Mouse (Mus musculus) liver, postnatal 0 days (tissue): Measurements from ENCODE around the gene Rsad1. TPM values are rescaled to one million over a fixed set of nuclear protein-coding genes. Genes with fewer than 3 reads are reported as not detected.

Experiments used
- ATAC-seq: fragments of 200-750 bp; cut with Nextera tagmentation; 2 replicates; pipeline ENCODE4 v1.8.0; 2017; ENCODE audit warnings: mild to moderate bottlenecking, moderate library complexity
- DNase-seq: peaks from one replicate; pipeline ENCODE4 v3.0.0-alpha.2; 2016
- H3K27ac ChIP-seq: fragments of 300-500 bp; sonication (generic); 2 replicates; pipeline ENCODE4 v1.5.1; 2014; ENCODE audit warnings: antibody characterized with exemption, moderate library complexity, mild to moderate bottlenecking, low read depth
- H3K27me3 ChIP-seq: fragments of 300-500 bp; sonication (generic); 2 replicates; pipeline ENCODE4 v1.6.1; 2014; ENCODE audit warnings: low read length, control low read depth, mixed read lengths; ENCODE audit not compliant: insufficient read depth
- H3K36me3 ChIP-seq: fragments of 300-500 bp; sonication (generic); replicated peaks from 2 replicates; pipeline ENCODE4 v1.6.1; 2014; ENCODE audit warnings: mild to moderate bottlenecking, control low read depth, low read length, moderate library complexity, mixed read lengths; ENCODE audit not compliant: insufficient read depth
- H3K4me1 ChIP-seq: fragments of 300-500 bp; sonication (generic); 2 replicates; pipeline ENCODE4 v1.6.1; 2014; ENCODE audit warnings: antibody characterized with exemption, mild to moderate bottlenecking, control low read depth; ENCODE audit not compliant: insufficient read depth
- H3K4me2 ChIP-seq: fragments of 300-500 bp; sonication (generic); 2 replicates; pipeline ENCODE4 v1.6.1; 2014; ENCODE audit warnings: low read depth, mild to moderate bottlenecking, low read length, moderate library complexity, mixed read lengths
- H3K4me3 ChIP-seq: fragments of 300-500 bp; sonication (generic); 2 replicates; pipeline ENCODE4 v1.5.1; 2014; ENCODE audit warnings: low read depth, low read length
- H3K9ac ChIP-seq: fragments of 300-500 bp; sonication (generic); replicated peaks from 2 replicates; pipeline ENCODE4 v1.6.1; 2014; ENCODE audit warnings: mild to moderate bottlenecking, moderate library complexity
- H3K9me3 ChIP-seq: fragments of 300-500 bp; sonication (generic); 2 replicates; pipeline ENCODE4 v1.6.1; 2016; ENCODE audit warnings: mild to moderate bottlenecking, control low read depth, low read length, mixed read lengths
- CTCF ChIP-seq: sonication (generic); IDR thresholded peaks from 2 replicates; pipeline ENCODE4 v1.5.1; 2016; ENCODE audit warnings: antibody characterized with exemption, low read depth
- EP300 ChIP-seq: IDR thresholded peaks from 2 replicates; pipeline ENCODE4 v1.6.1; 2016; ENCODE audit warnings: antibody characterized with exemption, low read depth, mild to moderate bottlenecking
- WGBS: fragments of 180-500 bp; shearing (Covaris S2); extraction: QIAGEN DNeasy Blood & Tissue Kit; methylation state at CpG from one replicate; pipeline ENCODE4 v1.1.7; 2014; ENCODE audit not compliant: insufficient replicate concordance; 5-methylcytosine and 5-hydroxymethylcytosine counted together
- polyA plus RNA-seq: library from polyadenylated mRNA; unstranded; fragments of >200 nt; fragmentation: Nextera tagmentation; extraction: Ambion mirVana; gene quantifications from 2 replicates; pipeline ENCODE4 v1.2.1, GENCODE M21; 2015

The Rsad1 gene
- polyA plus RNA-seq, 1 experiment from 2014 or later: 1.9 TPM

GRCm38 (mm10) chr11:94567326-94567725 lies 18.3 kb upstream of the Rsad1 start:
- no peak overlapping the region for H3K9ac ChIP-seq
- H3K4me1 ChIP-seq: peaks cover 14% of the 10 kb centered on the region
- DNase-seq: no peak
- H3K9me3 ChIP-seq: no peaks in the 10 kb centered on the region
- WGBS: 82% methylated on average over 7 of the region's 7 CpGs
- H3K27me3 ChIP-seq: no peaks in the 10 kb centered on the region
- no peak overlapping the region for H3K4me2 ChIP-seq
- TF ChIP-seq CTCF (no peak), EP300 (no peak)
- no peak overlapping the region for H3K27ac ChIP-seq
- 0 out of 2 replicates have a peak, but pooled peaks cover 2% of the 10 kb centered on the region for H3K36me3 ChIP-seq
- ATAC-seq: no peak
- no peak overlapping the region for H3K4me3 ChIP-seq

GRCm38 (mm10) chr11:94566534-94566933 lies 17.5 kb upstream of the Rsad1 start:
- no peak for DNase-seq
- H3K9ac ChIP-seq: no peak overlapping the region
- H3K27me3 ChIP-seq: no peaks in the 10 kb centered on the region
- H3K27ac ChIP-seq: no peak overlapping the region
- no peak overlapping the region for H3K4me3 ChIP-seq
- H3K36me3 ChIP-seq: 0 out of 2 replicates have a peak, but pooled peaks cover 2% of the 10 kb centered on the region
- WGBS: 46% methylated on average over 6 of the region's 6 CpGs
- ATAC-seq: peak; percentile 68
- H3K4me1 ChIP-seq: peaks cover 14% of the 10 kb centered on the region
- H3K4me2 ChIP-seq: no peak overlapping the region
- no peak for TF ChIP-seq EP300
- TF ChIP-seq CTCF: no peak
- no peaks in the 10 kb centered on the region for H3K9me3 ChIP-seq

DNA sequence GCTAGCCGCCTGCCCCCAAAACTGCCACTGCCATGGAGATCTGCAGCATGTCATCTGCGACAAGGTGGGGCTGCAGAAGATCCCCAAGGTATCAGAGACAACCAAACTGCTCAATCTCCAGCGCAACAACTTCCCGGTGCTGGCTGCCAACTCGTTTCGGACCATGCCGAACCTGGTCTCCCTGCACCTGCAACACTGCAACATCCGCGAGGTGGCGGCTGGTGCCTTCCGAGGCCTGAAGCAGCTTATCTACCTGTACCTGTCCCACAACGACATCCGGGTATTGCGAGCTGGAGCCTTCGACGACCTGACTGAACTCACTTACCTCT lies 16.1 kb upstream of the Rsad1 start:
- H3K27me3 ChIP-seq: no peaks in the 10 kb centered on the region
- H3K27ac ChIP-seq: no peak overlapping the region
- no peaks in the 10 kb centered on the region for H3K36me3 ChIP-seq
- ATAC-seq: no peak
- H3K4me1 ChIP-seq: peaks cover 14% of the 10 kb centered on the region
- 0 out of 2 replicates have a peak overlapping the region, but pooled peaks have one; percentile 13 for H3K9ac ChIP-seq
- TF ChIP-seq EP300 (no peak), CTCF (peak; percentile 23)
- H3K4me3 ChIP-seq: no peak overlapping the region
- H3K4me2 ChIP-seq: peak overlapping the region; percentile 64
- DNase-seq: peak; percentile 34
- WGBS: 26% methylated on average over 16 of the region's 16 CpGs
- H3K9me3 ChIP-seq: no peaks in the 10 kb centered on the region

- ATAC-seq: peak; percentile 43
- DNase-seq: peak; percentile 66
- Histone ChIP-seq H3K4me3 (peak within 1 kb of the TSS; percentile 25; the same call in 1 of the 2 replicates), H3K27me3 (no peaks in the 10 kb centered on the region), H3K9ac (0 out of 2 replicates have a peak within 1 kb of the TSS, but pooled peaks have one; percentile 13), H3K9me3 (no peaks in the 10 kb centered on the region), H3K4me2 (peak within 1 kb of the TSS; percentile 64), H3K27ac (no peak within 1 kb of the TSS), H3K4me1 (peaks cover 14% of the 10 kb centered on the region), H3K36me3 (no peaks in the 10 kb centered on the region)
- TF ChIP-seq CTCF (peak; percentile 38), EP300 (no peak)
- WGBS: 4% methylated on average over 31 of the region's 35 CpGs
Measured at GRCm38 (mm10) chr11:94564437-94565150, 15.5 kb upstream of the Rsad1 start, which contains the start of gene Chad. Gene Chad, plus strand, starts transcription at chr11:94565047.

GRCm38 (mm10) chr11:94563821-94564220 lies 14.8 kb upstream of the Rsad1 start:
- H3K4me1 ChIP-seq: peaks cover 14% of the 10 kb centered on the region
- 0 out of 2 replicates have a peak overlapping the region, but pooled peaks have one; percentile 13 for H3K9ac ChIP-seq
- H3K27me3 ChIP-seq: no peaks in the 10 kb centered on the region
- TF ChIP-seq CTCF (no peak), EP300 (no peak)
- peak overlapping the region; percentile 25; the same call in 1 of the 2 replicates for H3K4me3 ChIP-seq
- no peaks in the 10 kb centered on the region for H3K36me3 ChIP-seq
- ATAC-seq (peak; percentile 32), DNase-seq (no peak)
- peak overlapping the region; percentile 64 for H3K4me2 ChIP-seq
- H3K9me3 ChIP-seq: no peaks in the 10 kb centered on the region
- WGBS: 29% methylated on average over 5 of the region's 5 CpGs
- H3K27ac ChIP-seq: no peak overlapping the region

DNA sequence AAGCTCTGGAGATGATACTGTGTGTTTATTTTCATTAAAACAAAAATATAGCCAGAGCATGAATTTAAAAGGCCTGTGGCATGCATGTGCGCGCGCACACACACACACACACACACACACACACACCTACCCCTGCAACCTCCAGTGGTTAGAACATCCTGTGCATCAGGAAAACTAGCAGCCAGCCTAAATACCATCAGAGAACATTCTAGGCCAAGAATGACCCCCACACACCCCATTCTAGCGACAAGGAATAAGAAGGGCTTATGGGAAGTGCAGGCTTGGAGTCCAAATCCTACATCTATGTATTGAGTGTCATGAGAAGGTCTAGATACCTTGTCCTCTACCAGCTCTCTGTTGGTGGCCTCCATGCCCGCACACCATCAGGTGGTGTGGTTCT lies 14.3 kb upstream of the Rsad1 start:
- Histone ChIP-seq H3K4me2 (no peak overlapping the region), H3K27me3 (no peaks in the 10 kb centered on the region), H3K36me3 (no peaks in the 10 kb centered on the region), H3K27ac (no peak overlapping the region), H3K9ac (no peak overlapping the region), H3K4me1 (peaks cover 14% of the 10 kb centered on the region), H3K4me3 (no peak overlapping the region), H3K9me3 (no peaks in the 10 kb centered on the region)
- no peak for DNase-seq
- TF ChIP-seq CTCF: no peak
- WGBS: 79% methylated on average over 5 of the region's 5 CpGs
- ATAC-seq: no peak
